Mouse (Mus musculus) urinary bladder, postnatal 4 days (tissue): ENCODE results near the gene Zfp874a.
"Not testable (repeated sequence)": the region's sequence is repeated elsewhere in the genome, so short reads cannot be mapped to it uniquely, and the experiment has no call there.

ENCODE experiments used
- DNase-seq, 2 experiments: peaks; one replicate each; pipeline ENCODE4 v3.0.0; 2021 to 2022; ENCODE audit warnings: low spot score in 2 of 2

Gene Zfp874a

DNA sequence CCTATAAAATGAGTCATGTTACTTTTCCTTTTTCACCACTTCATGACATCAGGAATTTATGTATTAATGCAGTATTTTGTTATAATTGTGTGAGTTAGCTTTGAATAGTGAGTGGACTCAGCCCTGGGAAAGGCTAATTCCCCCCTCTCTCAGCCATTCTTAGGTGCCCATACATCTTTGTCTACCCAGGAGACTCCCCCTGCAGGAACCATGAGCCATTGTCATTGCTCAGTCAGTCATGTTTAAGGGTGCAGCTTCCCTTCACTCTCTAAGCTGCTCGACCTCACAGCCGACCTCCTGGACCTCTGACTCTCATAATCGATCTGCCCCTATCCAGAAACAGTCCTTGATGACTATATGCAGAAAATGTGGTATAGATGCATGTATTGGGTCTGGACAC is 75.2 kb downstream of the Zfp874a start:
- DNase-seq: not testable (repeated sequence)

DNA sequence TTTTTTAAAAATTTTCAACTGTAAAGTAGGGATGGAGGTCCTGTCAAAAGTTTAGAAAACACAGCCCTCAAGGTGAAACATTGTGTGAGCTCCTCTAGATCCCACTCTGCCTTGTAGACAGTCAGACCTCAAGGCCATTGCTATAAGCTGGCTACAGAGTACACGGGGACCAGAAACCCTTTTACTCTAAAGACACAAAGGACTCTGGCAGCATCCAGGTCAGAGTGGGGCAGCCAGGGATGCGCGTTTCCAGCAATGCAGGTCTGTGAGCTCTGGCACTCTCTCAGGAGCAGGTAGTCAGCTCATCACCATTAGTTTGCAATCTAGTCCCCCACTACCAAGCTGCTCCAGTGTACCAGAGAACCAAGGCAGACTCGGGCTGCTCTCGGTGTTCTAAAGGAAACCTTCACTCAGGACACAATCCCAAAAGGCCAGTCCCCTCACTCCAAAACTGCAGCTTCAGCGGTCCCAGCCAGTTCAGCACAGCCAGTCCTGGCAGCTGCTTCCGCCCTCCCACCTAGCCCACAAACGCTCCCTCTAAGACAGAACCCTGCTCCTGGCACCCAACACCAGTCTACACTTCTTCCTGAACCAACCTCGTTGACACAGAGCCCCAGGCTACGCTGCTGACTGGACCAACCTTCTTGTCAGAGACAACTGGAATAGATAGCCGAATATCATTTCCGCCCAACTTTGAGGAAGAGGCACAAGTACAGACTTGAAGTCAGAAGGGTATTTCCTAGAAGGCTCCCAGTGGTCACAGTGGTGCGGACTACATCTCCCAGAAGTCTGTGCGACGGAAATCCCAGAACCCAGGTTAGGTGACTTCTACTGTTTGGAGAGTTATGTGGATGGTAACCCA is 76.1 kb downstream of the Zfp874a start, which contains the start of the genes Gm28041 and Zfp456:
Gene Gm28041, minus strand, starts transcription at position 684 of the 862 bp plus-strand sequence.
Gene Zfp456, minus strand, starts transcription at position 761 of the 862 bp plus-strand sequence.
- DNase-seq: peak in 1 of 2 experiments; percentile 36
